ENCODE assay signal across 9 mouse cellular contexts in genomic region chr10:84759511-84760117, GRCm38 (mm10). TPM values are rescaled to one million over a fixed set of nuclear protein-coding genes. Genes with fewer than 3 reads are reported as not detected.
DNase-seq lines count a peak whose midpoint lies in the region; ATAC-seq and TF ChIP-seq lines count a peak whose summit lies in the region.
"Had no signal": no experiment of that assay in that cellular context is flagged by ENCODE, and none has a peak within 500 bp of the region (broad histone marks: within the 10 kb centered on the region; RNA-seq: fewer than 3 reads in every experiment).

No protein-coding gene starts in this region.

- H3K4me2 ChIP-seq in midbrain, embryonic 11.5 days, result peak overlapping the region; percentile 90

- peaks cover 37% of the 10 kb centered on the region for H3K27me3 ChIP-seq in ES-Bruce4 (ENCODE audit: control insufficient read depth, insufficient read depth, low read length, poor library complexity, severe bottlenecking)
- peaks cover 6% of the 10 kb centered on the region; the same call in 1 of the 2 replicates for H3K27me3 ChIP-seq in midbrain, embryonic 11.5 days (ENCODE audit: control insufficient read depth, insufficient read depth, low read length)

- no peak for ATAC-seq in midbrain, embryonic 11.5 days (ENCODE audit: low FRiP score)

- no peak overlapping the region for H3K9ac ChIP-seq in ES-Bruce4 (ENCODE audit: low read depth, poor library complexity, severe bottlenecking)
- peak overlapping the region; percentile 94 for H3K9ac ChIP-seq in midbrain, embryonic 11.5 days (ENCODE audit: low read length)

- TF ChIP-seq CTCF in ES-Bruce4 (IDR thresholded peaks at IDR 0.05; ENCODE audit: low read depth, low read length), result no peak

- H3K27ac ChIP-seq in ES-Bruce4 (ENCODE audit: insufficient read depth, low read length), result no peak overlapping the region
- H3K27ac ChIP-seq in midbrain, embryonic 11.5 days (ENCODE audit: low read depth, low read length), result peak overlapping the region; percentile 86

- 1% methylated on average over 16 of the region's 16 CpGs for WGBS in midbrain, embryonic 11.5 days

- TF ChIP-seq POLR2A in ES-Bruce4 (IDR thresholded peaks at IDR 0.05; ENCODE audit: insufficient read depth, low read length), result no peak

- intact Hi-C loops in gastrocnemius, postnatal 14 days (cut with DNase I; ENCODE audit: low total_unique reads), result no loop called here

- TF ChIP-seq EP300 in ES-Bruce4 (IDR thresholded peaks at IDR 0.05; ENCODE audit: insufficient read depth, low read depth, low read length), result no peak

- H3K4me3 ChIP-seq in ES-Bruce4 (ENCODE audit: low read depth, low read length), result peak overlapping the region; percentile 4
- peak overlapping the region; percentile 79 for H3K4me3 ChIP-seq in midbrain, embryonic 11.5 days (ENCODE audit: low read depth, low read length)

- DNase-seq in heart, adult 11 months, result peak; percentile 81
- DNase-seq in heart, adult 18-20 months, result no peak
- DNase-seq in forelimb bud, embryonic 11.5 days (ENCODE audit: low read depth, low spot score), result peak; percentile 29
- peak; percentile 95 for DNase-seq in midbrain, embryonic 11.5 days (ENCODE audit: low spot score, missing footprints)
- no peak for DNase-seq in gastrocnemius, postnatal 14 days
- no peak for DNase-seq in frontal cortex, postnatal 36 days (ENCODE audit: low spot score in 2 of 2)
- DNase-seq in adrenal gland, adult 2 months, result no peak

- no peaks in the 10 kb centered on the region for H3K4me1 ChIP-seq in ES-Bruce4 (ENCODE audit: control insufficient read depth, insufficient read depth, low read length)
- peaks cover 37% of the 10 kb centered on the region for H3K4me1 ChIP-seq in midbrain, embryonic 11.5 days (ENCODE audit: control insufficient read depth, insufficient read depth, low read length)

- no peaks in the 10 kb centered on the region for H3K9me3 ChIP-seq in ES-Bruce4 (replicated peaks; ENCODE audit: control insufficient read depth, insufficient read depth, low read length, poor library complexity, severe bottlenecking)
- H3K9me3 ChIP-seq in midbrain, embryonic 11.5 days (ENCODE audit: control insufficient read depth, low read length), result no peaks in the 10 kb centered on the region

- no peaks in the 10 kb centered on the region for H3K36me3 ChIP-seq in ES-Bruce4 (ENCODE audit: control insufficient read depth, insufficient read depth, low read length, poor library complexity, severe bottlenecking)
- no peaks in the 10 kb centered on the region for H3K36me3 ChIP-seq in midbrain, embryonic 11.5 days (ENCODE audit: control insufficient read depth, insufficient read depth, low read length)

RNA-seq across cellular contexts. Expression of gene Rfx4, which starts 3.8 kb away (rescaled TPM):
- total RNA-seq in heart, adult 18-20 months (2021), result not detected
- polyA plus RNA-seq in ES-Bruce4 (2011; ENCODE audit: insufficient read depth, insufficient read length, low read depth, missing spikeins), result 0.29 and 0.30 TPM in 2 replicates
- 64.7 and 68.0 TPM in 2 replicates for polyA plus RNA-seq in midbrain, embryonic 11.5 days (2014; fragmentation: Nextera tagmentation; extraction: Ambion mirVana)
- under 1 TPM in 1 of 2 experiments, not detected in 1; 0.06 TPM for total RNA-seq in gastrocnemius, postnatal 14 days (2021)
- total RNA-seq in adrenal gland, adult 2 months (2021), result under 1 TPM in 1 of 2 experiments, not detected in 1; 0.10 TPM
- polyA plus RNA-seq in adrenal gland, adult 2 months (2012; rRNA removed), result 0.06 TPM in 1 of 2 replicates, not detected in the other
- polyA plus RNA-seq: C2C12 had no signal

Comparison
In these comparisons a context has a peak if more than half of its experiments do, and no peak if none do; other contexts are left out.
1. DNase-seq: peak in heart, adult 11 months (single experiment), forelimb bud, embryonic 11.5 days (single experiment) and midbrain, embryonic 11.5 days (single experiment); none in heart, adult 18-20 months (0 of 2), gastrocnemius, postnatal 14 days (single experiment), frontal cortex, postnatal 36 days (0 of 2) and adrenal gland, adult 2 months (single experiment).